Mouse (Mus musculus) heart, postnatal 0 days (tissue): Measurements from ENCODE around the gene Ly6g6d.

Source experiments
- CTCF ChIP-seq: IDR thresholded peaks from 2 replicates; pipeline ENCODE4 v1.5.1; 2016; ENCODE audit warnings: antibody characterized with exemption, control low read depth, low read depth
- EP300 ChIP-seq: IDR thresholded peaks from 2 replicates; pipeline ENCODE4 v1.6.1; 2016; ENCODE audit warnings: antibody characterized with exemption, low read depth

DNA sequence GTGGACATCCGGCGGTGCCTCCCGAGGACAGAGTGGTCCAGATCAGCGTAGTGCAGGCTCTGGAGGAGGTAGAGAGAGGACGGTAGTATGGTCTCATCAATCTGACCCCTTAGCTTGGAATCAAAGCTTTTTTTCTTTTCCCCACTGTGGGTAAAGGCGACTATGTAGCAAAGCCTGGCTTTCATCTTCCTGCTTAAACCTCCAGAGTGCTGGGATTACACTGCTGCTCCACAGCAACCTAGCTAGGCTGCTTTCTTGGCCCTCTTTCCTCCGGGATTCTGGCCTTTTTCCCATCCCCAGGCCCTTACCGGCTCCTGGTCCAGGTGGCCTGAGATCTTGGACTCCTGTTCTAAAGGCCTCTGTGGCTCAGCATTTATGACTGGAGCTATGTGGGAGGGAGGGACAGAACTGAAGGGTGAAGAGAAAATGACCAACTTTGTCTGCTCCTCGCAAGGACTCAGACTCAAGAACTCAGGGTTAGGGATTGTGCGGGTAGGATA lies 13.4 kb downstream of the Ly6g6d start:
- TF ChIP-seq EP300 (no peak), CTCF (no peak)
